Mouse (Mus musculus) myocyte (in vitro differentiated cells): ENCODE results near the gene Pced1b.

Experiments
- CEBPB ChIP-seq: IDR thresholded peaks from 2 replicates; pipeline ENCODE4 v1.6.1; 2011; ENCODE audit warnings: mild to moderate bottlenecking, moderate library complexity; ENCODE audit not compliant: poor library complexity, insufficient read depth, severe bottlenecking
- E2F4 ChIP-seq: IDR thresholded peaks from one replicate; pipeline ENCODE4 v1.6.1; 2011; ENCODE audit warnings: mild to moderate bottlenecking, control low read depth, moderate library complexity; ENCODE audit not compliant: insufficient read depth
- MAX ChIP-seq: IDR thresholded peaks from one replicate; pipeline ENCODE4 v1.6.1; 2011; ENCODE audit warnings: low read depth, mild to moderate bottlenecking, control low read depth
- MYOD1 ChIP-seq, 3 experiments: IDR thresholded peaks; one replicate each; pipeline ENCODE4 v1.6.1; 2011; ENCODE audit warnings: control low read depth in 2 of 3, low read depth in 2 of 3, mild to moderate bottlenecking in 2 of 3, moderate library complexity in 1 of 3; ENCODE audit not compliant: insufficient read length in 2 of 3, control insufficient read depth in 1 of 3
- MYOG ChIP-seq, 3 experiments: IDR thresholded peaks; one replicate each; pipeline ENCODE4 v1.6.1; 2011; ENCODE audit warnings: control low read depth in 2 of 3, low read depth in 2 of 3, mild to moderate bottlenecking in 2 of 3; ENCODE audit not compliant: insufficient read length in 2 of 3, control insufficient read depth in 1 of 3, insufficient read depth in 1 of 3
- POLR2A ChIP-seq: IDR thresholded peaks from one replicate; pipeline ENCODE4 v1.6.1; 2011; ENCODE audit warnings: low read depth, mild to moderate bottlenecking, control low read depth, moderate library complexity; ENCODE audit not compliant: insufficient read length
- POLR2AphosphoS2 ChIP-seq: IDR thresholded peaks from one replicate; pipeline ENCODE4 v1.6.1; 2011; ENCODE audit warnings: low read depth, control low read depth; ENCODE audit not compliant: insufficient read length
- REST ChIP-seq: IDR thresholded peaks from one replicate; pipeline ENCODE4 v1.6.1; 2011; ENCODE audit warnings: mild to moderate bottlenecking, control low read depth, moderate library complexity; ENCODE audit not compliant: insufficient read depth, insufficient read length
- SRF ChIP-seq: IDR thresholded peaks from one replicate; pipeline ENCODE4 v1.6.1; 2011; ENCODE audit warnings: low read depth; ENCODE audit not compliant: control insufficient read depth, insufficient read length
- TCF12 ChIP-seq: IDR thresholded peaks from one replicate; pipeline ENCODE4 v1.6.1; 2011; ENCODE audit warnings: mild to moderate bottlenecking, control low read depth; ENCODE audit not compliant: poor library complexity, insufficient read depth, severe bottlenecking
- TCF3 ChIP-seq: IDR thresholded peaks from one replicate; pipeline ENCODE4 v1.6.1; 2011; ENCODE audit warnings: low read depth, control low read depth; ENCODE audit not compliant: insufficient read length
- USF1 ChIP-seq: IDR thresholded peaks from one replicate; pipeline ENCODE4 v1.6.1; 2011; ENCODE audit warnings: low read depth, mild to moderate bottlenecking, control low read depth, moderate library complexity

DNA sequence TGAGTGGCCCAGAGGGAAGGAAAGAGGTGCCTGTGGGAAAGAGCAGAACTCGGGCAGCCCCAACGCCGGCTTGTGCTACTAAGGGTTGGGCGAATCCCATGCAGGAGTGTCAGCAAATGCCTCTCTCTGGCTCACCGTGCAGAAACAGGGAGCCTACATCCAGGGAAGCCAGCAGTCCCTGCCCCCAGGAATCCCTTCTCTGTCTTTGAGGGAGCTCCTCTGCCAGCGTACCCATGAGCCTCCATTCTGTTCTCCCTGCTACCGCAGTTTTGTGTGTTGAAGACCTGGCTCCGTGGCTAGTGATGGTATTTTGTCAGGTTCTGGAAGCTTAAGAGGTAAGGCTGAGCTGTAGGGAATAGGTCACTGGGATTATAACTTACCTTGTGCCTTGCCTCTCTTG is 33.2 kb downstream of the Pced1b start:
- no peak for TF ChIP-seq POLR2A
- TF ChIP-seq MAX, result no peak
- no peak for TF ChIP-seq TCF12
- TF ChIP-seq POLR2AphosphoS2, result no peak
- no peak for TF ChIP-seq E2F4
- no peak for TF ChIP-seq CEBPB
- no peak for TF ChIP-seq SRF
- no peak for TF ChIP-seq REST
- no peak for TF ChIP-seq MYOD1 (IDR thresholded peaks at IDR 0.05; ENCODE audit: control insufficient read depth in 1 of 3, insufficient read length in 2 of 3, low read depth in 2 of 3)
- no peak for TF ChIP-seq TCF3
- TF ChIP-seq USF1, result no peak
- no peak for TF ChIP-seq MYOG (IDR thresholded peaks at IDR 0.05; ENCODE audit: control insufficient read depth in 1 of 3, insufficient read depth in 1 of 3, insufficient read length in 2 of 3, low read depth in 2 of 3)
